Mouse (Mus musculus): ENCODE data around the gene Jakmip3.

GRCm38 (mm10) chr7:138945668-138946067 is 5.1 kb downstream of the Jakmip3 start:
- no peak for TF ChIP-seq CTCF (IDR thresholded peaks at IDR 0.05; ENCODE audit: low read depth)
- no peak for TF ChIP-seq EP300 (IDR thresholded peaks at IDR 0.05; ENCODE audit: low read depth)

Measured in liver, embryonic 14.5 days (tissue).